Mouse (Mus musculus): ENCODE data around the gene Clk2.
"Not testable (repeated sequence)": the region's sequence is repeated elsewhere in the genome, so short reads cannot be mapped to it uniquely, and the experiment has no call there.

The Clk2 gene

DNA sequence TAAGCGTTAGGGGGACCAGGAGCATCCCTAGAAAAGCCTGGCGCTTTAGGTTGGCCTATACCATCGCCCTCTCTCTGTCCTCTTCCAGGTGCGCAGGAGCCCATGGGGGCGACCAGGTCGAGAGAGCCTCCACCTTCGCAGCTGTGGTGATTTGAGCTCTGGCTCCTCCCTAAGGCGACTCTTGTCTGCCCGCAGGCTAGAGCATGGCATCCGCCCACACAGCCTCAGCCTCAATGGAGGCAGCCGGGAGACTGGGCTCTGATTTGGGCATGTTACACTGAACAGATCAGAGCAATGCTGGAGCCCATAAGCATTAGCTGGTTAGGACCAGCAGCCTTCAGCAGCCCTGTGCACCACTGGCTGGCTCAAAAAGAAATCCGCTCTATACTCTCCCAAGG, 23.9 kb downstream of the Clk2 start:
- DNase-seq (ENCODE audit: low read depth, low spot score), result no peak

GRCm38 (mm10) chr3:89190436-89190835, 25.8 kb downstream of the Clk2 start:
- no peak for DNase-seq (ENCODE audit: low read depth, low spot score)

GRCm38 (mm10) chr3:89193351-89193750, 28.8 kb downstream of the Clk2 start:
- DNase-seq (ENCODE audit: low read depth, low spot score), result no peak

GRCm38 (mm10) chr3:89193853-89194252, 29.3 kb downstream of the Clk2 start:
- no peak for DNase-seq (ENCODE audit: low read depth, low spot score)

- peak; percentile 76 for DNase-seq (ENCODE audit: low read depth, low spot score)
These were observed 31.6 kb downstream of the Clk2 start for GRCm38 (mm10) chr3:89195979-89196877.

GRCm38 (mm10) chr3:89199839-89200238, 35.2 kb downstream of the Clk2 start:
- no peak for DNase-seq (ENCODE audit: low read depth, low spot score)

GRCm38 (mm10) chr3:89202253-89203141, 37.9 kb downstream of the Clk2 start, which contains the start of gene Gba:
Gene Gba (plus strand): TSS chr3:89202928.
- DNase-seq (ENCODE audit: low read depth, low spot score), result peak; percentile 86

GRCm38 (mm10) chr3:89203142-89203514, 38.5 kb downstream of the Clk2 start:
- no peak for DNase-seq (ENCODE audit: low read depth, low spot score)

- DNase-seq (ENCODE audit: low read depth, low spot score), result no peak
These were observed 41.5 kb downstream of the Clk2 start for GRCm38 (mm10) chr3:89206079-89206478.

DNA sequence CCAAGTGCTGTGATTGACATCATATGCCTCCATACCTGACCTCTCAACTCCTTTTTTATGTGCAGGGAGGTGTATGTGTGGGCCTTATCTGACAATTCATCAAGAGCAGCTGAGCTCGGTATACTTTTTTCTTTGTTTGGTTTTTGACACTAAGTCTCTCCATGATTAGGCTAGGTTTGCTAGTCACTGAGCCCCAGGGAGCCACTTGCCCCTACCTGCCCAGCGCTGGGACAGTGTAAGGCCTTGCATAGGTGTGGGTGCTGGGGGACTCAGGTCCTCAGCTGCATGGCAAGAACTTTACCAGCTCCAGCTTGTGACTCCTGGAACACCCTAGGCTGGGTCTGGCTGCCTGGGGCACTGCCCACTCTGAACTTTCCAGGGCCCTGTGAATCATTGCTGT, 42.1 kb downstream of the Clk2 start:
- no peak for DNase-seq (ENCODE audit: low read depth, low spot score)

GRCm38 (mm10) chr3:89208075-89208657, 43.6 kb downstream of the Clk2 start:
- DNase-seq (ENCODE audit: low read depth, low spot score), result no peak

DNA sequence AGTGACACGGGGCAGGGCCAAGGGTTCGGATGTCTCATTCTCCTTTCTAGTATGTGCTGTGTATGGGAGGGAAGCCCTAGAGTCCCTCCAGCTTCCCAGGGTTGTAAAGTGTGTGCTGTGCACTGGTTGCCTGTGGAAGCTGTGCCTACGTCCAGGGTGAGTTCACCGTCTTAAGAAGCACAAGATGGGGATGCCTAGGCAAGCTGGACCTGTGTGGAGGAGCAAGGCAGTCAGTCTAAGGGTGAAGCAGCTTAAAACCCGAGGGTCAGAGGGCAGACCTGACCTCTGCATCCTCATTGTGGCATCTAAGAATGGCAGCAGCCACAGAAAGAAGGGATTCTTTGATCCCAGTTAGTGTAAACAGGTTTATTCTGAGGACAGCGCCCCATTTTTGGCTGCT, 44.1 kb downstream of the Clk2 start:
- DNase-seq (ENCODE audit: low read depth, low spot score), result no peak

GRCm38 (mm10) chr3:89209731-89210130, 45.1 kb downstream of the Clk2 start:
- no peak for DNase-seq (ENCODE audit: low read depth, low spot score)

DNA sequence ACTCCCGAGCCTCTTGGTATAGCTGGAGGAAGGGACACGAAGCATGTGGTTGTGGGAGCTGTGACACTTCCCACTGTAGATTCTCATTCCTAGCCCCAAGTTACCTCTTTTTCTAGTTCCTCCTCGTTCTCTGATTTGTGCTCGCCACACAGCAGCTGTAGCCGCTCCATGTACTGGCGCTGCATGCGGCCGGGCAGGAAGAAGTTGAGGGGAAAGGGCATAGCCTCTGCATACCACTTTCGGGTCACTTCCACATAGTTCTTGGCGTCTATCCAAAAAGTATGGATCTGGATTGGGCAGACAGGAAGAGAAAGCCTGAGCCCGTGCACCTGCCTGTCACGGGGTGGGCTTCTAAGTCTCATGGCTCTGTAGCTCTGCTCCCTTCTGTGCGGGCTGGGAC, 45.6 kb downstream of the Clk2 start:
- no peak for DNase-seq (ENCODE audit: low read depth, low spot score)

DNA sequence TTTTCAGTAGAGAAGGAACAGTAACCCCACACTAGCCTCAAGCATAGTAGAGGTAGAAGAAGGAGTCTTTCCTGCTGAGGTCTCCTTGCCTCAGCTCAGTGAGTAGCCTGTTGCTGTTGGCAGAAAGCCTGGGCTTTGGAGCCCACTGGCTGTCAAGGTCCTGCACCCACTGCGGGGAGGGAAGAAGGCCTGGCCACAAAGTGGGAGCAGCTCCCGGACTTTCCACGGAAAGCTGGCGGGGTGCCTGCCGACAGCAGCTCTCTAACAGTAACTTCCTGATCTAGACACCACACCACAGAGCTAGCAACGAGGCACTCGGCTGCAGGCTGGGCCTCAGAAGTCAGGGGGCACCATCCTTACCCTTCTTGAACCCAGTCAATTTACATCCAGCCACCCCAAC, 46.1 kb downstream of the Clk2 start:
- no peak for DNase-seq (ENCODE audit: low read depth, low spot score)

GRCm38 (mm10) chr3:89213803-89214530, 49.4 kb downstream of the Clk2 start:
- DNase-seq (ENCODE audit: low read depth, low spot score), result peak; percentile 86

- no peak for DNase-seq (ENCODE audit: low read depth, low spot score)
These were observed 50.3 kb downstream of the Clk2 start, which contains the start of gene Thbs3 for GRCm38 (mm10) chr3:89214681-89215411. Gene Thbs3 (plus strand): TSS chr3:89215180.

DNA sequence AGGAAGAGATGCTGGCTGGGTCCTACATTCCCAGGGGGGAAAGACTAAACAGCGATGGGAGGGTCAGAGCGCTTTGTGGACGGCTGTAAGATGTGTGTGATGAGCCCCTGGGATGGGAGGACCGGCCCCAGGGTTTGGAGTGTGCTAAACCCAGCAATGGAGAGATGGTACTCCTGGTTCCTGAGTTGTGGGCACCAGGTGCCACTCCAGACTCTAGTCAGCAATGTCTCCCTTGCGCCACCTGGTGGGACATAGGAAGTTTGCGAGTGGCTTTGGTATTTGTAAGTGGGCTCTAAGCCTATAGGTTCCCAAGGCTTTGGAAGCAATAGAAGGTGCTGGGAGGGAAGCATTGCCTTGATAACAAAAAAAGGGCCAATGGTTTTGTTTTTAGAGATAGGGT, 51.3 kb downstream of the Clk2 start:
- no peak for DNase-seq (ENCODE audit: low read depth, low spot score)

DNA sequence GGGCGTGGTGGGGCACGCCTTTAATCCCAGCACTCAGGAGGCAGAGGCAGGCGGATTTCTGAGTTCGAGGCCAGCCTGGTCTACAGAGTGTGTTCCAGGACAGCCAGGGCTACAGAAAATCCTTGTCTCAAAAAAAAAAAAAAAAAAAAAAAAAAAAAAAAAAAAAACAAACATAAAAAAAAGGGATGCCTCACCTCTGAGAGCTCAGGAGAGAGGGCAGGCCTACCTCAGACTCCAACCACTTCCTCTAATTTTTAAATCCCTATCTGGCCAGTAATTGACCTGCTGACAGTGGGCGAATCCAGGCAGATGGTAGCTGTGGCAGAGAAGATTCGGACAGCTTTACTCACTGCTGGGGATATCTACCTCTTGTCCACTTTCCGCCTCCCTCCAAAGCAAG, 51.8 kb downstream of the Clk2 start:
- not testable (repeated sequence) for DNase-seq (ENCODE audit: low read depth, low spot score)

DNA sequence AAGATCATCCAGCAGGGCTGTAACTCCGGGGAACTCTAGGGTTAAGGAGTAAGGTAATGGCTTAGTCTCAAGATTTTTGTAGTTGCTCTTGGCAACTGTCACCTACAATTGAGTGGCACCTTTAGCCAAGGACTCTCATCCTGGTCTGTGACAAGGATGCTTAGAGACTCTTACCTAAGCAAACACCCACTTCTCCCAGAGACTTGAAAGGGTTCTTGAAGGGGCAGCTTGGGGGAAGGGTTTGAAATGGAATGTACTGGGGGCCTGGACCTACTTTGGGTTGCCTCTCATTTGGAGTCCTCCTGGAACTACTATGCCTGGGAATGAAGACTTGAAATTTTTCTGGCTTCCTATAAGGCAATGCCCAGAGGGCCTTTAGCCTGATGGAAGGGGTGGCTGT, 53.7 kb downstream of the Clk2 start:
- no peak for DNase-seq (ENCODE audit: low read depth, low spot score)

GRCm38 (mm10) chr3:89219546-89219945, 55.0 kb downstream of the Clk2 start:
- no peak for DNase-seq (ENCODE audit: low read depth, low spot score)
